In the genomic region with DNA sequence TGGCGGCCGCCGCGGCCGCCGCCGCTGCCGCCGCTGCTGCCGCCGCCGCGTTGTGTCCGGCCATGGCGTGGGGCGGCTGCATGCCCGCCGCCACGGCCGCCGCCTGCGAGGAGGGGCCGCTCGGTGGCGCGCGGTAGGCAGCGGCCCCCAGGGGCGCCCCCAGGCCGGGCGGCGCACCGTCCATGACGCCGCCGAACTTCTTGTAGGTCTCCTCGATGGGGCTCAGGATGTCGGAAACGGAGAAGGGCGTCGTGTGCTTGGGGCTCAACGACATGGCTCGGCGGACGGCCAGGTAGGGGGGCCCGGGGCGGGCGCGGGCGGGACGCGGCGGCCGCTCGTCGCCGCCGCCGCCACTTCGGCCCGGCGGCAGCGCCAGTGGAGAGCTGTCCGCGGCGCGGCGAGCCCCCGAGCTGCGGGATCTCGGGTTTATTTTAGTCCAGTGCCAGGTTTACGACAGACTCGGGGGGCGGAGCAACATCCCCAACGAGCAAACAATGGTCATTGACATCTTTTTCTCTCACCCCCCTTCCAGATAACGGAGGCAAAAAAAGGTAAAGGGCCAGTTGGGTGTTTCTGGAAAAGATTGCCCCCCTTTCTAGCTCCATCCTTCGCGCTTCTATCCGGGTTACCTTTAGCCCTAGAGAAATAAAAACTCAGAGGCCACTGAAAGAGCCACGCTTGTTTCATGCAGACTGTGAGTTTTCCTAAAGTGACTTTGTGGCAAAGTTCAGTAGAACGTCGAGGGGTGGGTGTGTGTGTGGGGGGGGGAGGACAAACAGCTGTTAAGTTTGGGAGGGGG, we compare ENCODE assay signal across 8 mouse cellular contexts. TPM values are rescaled to one million over a fixed set of nuclear protein-coding genes. Genes with fewer than 3 reads are reported as not detected.
DNase-seq lines count a peak whose midpoint lies in the region; ATAC-seq lines count a peak whose summit lies in the region.

A gene (minus strand): TSS at position 374 of the 799 bp plus-strand sequence.

- under 1% methylated on average over 72 of the region's 82 CpGs for WGBS in embryonic facial prominence, embryonic 15.5 days
- under 1% methylated on average over 81 of the region's 82 CpGs for WGBS in intestine, embryonic 14.5 days
- whole genome bisulfite sequencing in midbrain, embryonic 12.5 days: under 1% methylated on average over 39 of the region's 82 CpGs

- H3K4me3 ChIP-seq in embryonic facial prominence, embryonic 15.5 days (replicated peaks): peak within 1 kb of the TSS; percentile 40
- peak within 1 kb of the TSS; percentile 29 for H3K4me3 ChIP-seq in intestine, embryonic 14.5 days (ENCODE audit: low read depth, low read length)
- H3K4me3 ChIP-seq in midbrain, embryonic 12.5 days: peak within 1 kb of the TSS; percentile 41

- DNase-seq in thymus, postnatal 14 days: peak; percentile 6
- no peak for DNase-seq in thymus, adult 18-20 months
- peak; percentile 63 for DNase-seq in intestine, embryonic 14.5 days (ENCODE audit: low spot score)
- no peak for DNase-seq in right cerebral cortex, adult 18-20 months
- no peak for DNase-seq in right cerebral cortex, postnatal 4 days
- no peak for DNase-seq in layer of hippocampus, postnatal 36 days

- peak within 1 kb of the TSS; percentile 58 for H3K4me2 ChIP-seq in embryonic facial prominence, embryonic 15.5 days (replicated peaks)
- H3K4me2 ChIP-seq in intestine, embryonic 14.5 days (ENCODE audit: low read length): peak within 1 kb of the TSS; percentile 52
- peak within 1 kb of the TSS; percentile 47 for H3K4me2 ChIP-seq in midbrain, embryonic 12.5 days (replicated peaks)

- no peaks in the 10 kb centered on the region for H3K9me3 ChIP-seq in embryonic facial prominence, embryonic 15.5 days (replicated peaks)
- H3K9me3 ChIP-seq in intestine, embryonic 14.5 days (ENCODE audit: control insufficient read depth, low read length): no peaks in the 10 kb centered on the region
- no peaks in the 10 kb centered on the region for H3K9me3 ChIP-seq in midbrain, embryonic 12.5 days

- no peak within 1 kb of the TSS for H3K27ac ChIP-seq in embryonic facial prominence, embryonic 15.5 days (replicated peaks)
- H3K27ac ChIP-seq in intestine, embryonic 14.5 days (ENCODE audit: low read depth): no peak within 1 kb of the TSS
- H3K27ac ChIP-seq in midbrain, embryonic 12.5 days (replicated peaks): peak within 1 kb of the TSS; percentile 61

- no peak for ATAC-seq in embryonic facial prominence, embryonic 15.5 days (ENCODE audit: insufficient number of reproducible peaks, low FRiP score, low TSS enrichment, low read depth)
- peak; percentile 69; the same call in 1 of the 2 replicates for ATAC-seq in intestine, embryonic 14.5 days (replicated peaks; ENCODE audit: low FRiP score, low TSS enrichment, low read depth)
- peak; percentile 54; the same call in 1 of the 2 replicates for ATAC-seq in midbrain, embryonic 12.5 days (ENCODE audit: low FRiP score, low read depth)

- peaks cover 19% of the 10 kb centered on the region for H3K4me1 ChIP-seq in embryonic facial prominence, embryonic 15.5 days
- H3K4me1 ChIP-seq in intestine, embryonic 14.5 days (replicated peaks; ENCODE audit: control insufficient read depth, insufficient read depth, low read length): no peaks in the 10 kb centered on the region
- peaks cover 3% of the 10 kb centered on the region for H3K4me1 ChIP-seq in midbrain, embryonic 12.5 days

- no peak within 1 kb of the TSS for H3K9ac ChIP-seq in embryonic facial prominence, embryonic 15.5 days
- H3K9ac ChIP-seq in intestine, embryonic 14.5 days (ENCODE audit: low read length): no peak within 1 kb of the TSS
- H3K9ac ChIP-seq in midbrain, embryonic 12.5 days (replicated peaks): peak within 1 kb of the TSS; percentile 43; the same call in 1 of the 2 replicates

- no peaks in the 10 kb centered on the region for H3K36me3 ChIP-seq in embryonic facial prominence, embryonic 15.5 days
- H3K36me3 ChIP-seq in intestine, embryonic 14.5 days (ENCODE audit: control insufficient read depth, insufficient read depth, low read length): no peaks in the 10 kb centered on the region
- no peaks in the 10 kb centered on the region for H3K36me3 ChIP-seq in midbrain, embryonic 12.5 days

- H3K27me3 ChIP-seq in embryonic facial prominence, embryonic 15.5 days: peaks cover 69% of the 10 kb centered on the region
- peaks cover 87% of the 10 kb centered on the region for H3K27me3 ChIP-seq in intestine, embryonic 14.5 days (replicated peaks; ENCODE audit: control insufficient read depth, insufficient read depth, low read length)
- H3K27me3 ChIP-seq in midbrain, embryonic 12.5 days: peaks cover 64% of the 10 kb centered on the region

RNA-seq across cellular contexts. Expression of the gene that starts here (rescaled TPM):
- polyA plus RNA-seq in embryonic facial prominence, embryonic 15.5 days (2015; fragmentation: Nextera tagmentation; extraction: Ambion mirVana): not detected in 2 replicates
- not detected in 2 replicates for polyA plus RNA-seq in intestine, embryonic 14.5 days (2014; fragmentation: Nextera tagmentation; extraction: Ambion mirVana)
- polyA plus RNA-seq in midbrain, embryonic 12.5 days (2016; fragmentation: Nextera tagmentation; extraction: Ambion mirVana): 3.0 and 3.4 TPM in 2 replicates
- total RNA-seq in layer of hippocampus, postnatal 36 days (2021): not detected

Comparison
In these comparisons a context has a peak if more than half of its experiments do, and no peak if none do; other contexts are left out.
1. Peak in DNase-seq, ATAC-seq, H3K4me3 ChIP-seq and H3K4me2 ChIP-seq in intestine, embryonic 14.5 days; RNA of the gene not detected or under 1 TPM.